Mouse (Mus musculus) brown adipose tissue, adult 24 weeks (tissue): ENCODE data around the gene Btbd3. TPM values are rescaled to one million over a fixed set of nuclear protein-coding genes. Genes with fewer than 3 reads are reported as not detected.

Experiments
- H3K27ac ChIP-seq: fragments of 200-500 bp; replicated peaks from 2 replicates; pipeline ENCODE4 v1.5.1; 2012; ENCODE audit warnings: low read depth, mild to moderate bottlenecking, low read length
- H3K4me1 ChIP-seq: fragments of 200-500 bp; 2 replicates; pipeline ENCODE4 v1.6.1; 2012; ENCODE audit warnings: low read length, mixed read lengths; ENCODE audit not compliant: control insufficient read depth, insufficient read depth, insufficient read length
- H3K4me3 ChIP-seq: fragments of 200-500 bp; 2 replicates; pipeline ENCODE4 v1.5.1; 2012; ENCODE audit warnings: low read depth, mild to moderate bottlenecking, low read length, moderate library complexity; ENCODE audit not compliant: insufficient read depth
- polyA plus RNA-seq: library from polyadenylated mRNA; stranded (reverse); fragments of >200 nt; gene quantifications from 2 replicates; pipeline ENCODE4 v1.2.4, GENCODE M21; 2012; ENCODE audit not compliant: missing spikeins, insufficient read depth, insufficient read length

The Btbd3 gene
- polyA plus RNA-seq, 1 experiment: 9.1 TPM

GRCm38 (mm10) chr2:138490688-138491405, 234.5 kb downstream of the Btbd3 start:
- Histone ChIP-seq H3K27ac (no peak overlapping the region), H3K4me1 (peaks cover 2% of the 10 kb centered on the region; the same call in 1 of the 2 replicates), H3K4me3 (no peak overlapping the region)

DNA sequence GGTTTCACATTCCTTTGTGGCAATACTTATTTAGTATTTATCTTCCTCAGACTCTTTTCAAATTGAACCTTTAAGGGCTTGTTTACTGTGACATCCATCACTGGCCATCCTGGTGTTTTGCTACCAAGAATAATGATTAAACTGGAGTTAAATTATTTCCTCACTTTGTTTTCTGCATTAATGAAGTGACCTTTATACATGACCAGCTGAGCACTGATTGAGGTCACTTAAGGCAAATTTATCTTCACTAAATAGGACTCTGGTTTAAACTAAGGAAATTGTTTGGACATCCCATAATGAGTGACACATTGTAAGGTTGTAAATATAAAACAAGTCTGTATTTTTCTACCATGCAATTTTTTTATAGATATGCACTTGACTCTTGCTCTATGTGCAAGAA, 235.8 kb downstream of the Btbd3 start:
- no peak overlapping the region for H3K27ac ChIP-seq

DNA sequence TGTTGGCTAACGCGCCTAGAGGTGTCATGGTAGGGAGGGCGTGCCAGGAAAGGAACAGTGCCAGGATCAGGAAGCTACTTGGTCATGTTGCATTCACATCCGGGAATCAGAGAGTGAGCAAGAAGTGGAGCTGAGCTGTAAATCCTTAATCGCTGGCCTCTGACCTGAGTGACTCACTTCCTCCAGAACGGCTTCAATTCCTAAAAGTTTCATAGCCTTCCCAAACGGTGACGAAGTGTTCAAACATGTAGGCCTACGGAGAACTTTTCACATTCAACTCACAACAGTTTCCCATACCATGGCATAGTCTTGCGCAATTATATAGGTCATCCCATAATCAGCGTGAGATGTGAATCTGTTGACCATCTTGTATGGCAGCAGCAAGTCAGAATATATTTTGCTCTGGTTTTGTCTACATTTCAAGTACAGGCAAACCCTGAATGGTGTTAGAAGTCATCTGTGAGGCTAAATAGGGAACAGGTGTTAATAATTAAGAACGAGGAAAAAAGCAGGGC, 247.6 kb downstream of the Btbd3 start:
- Histone ChIP-seq H3K27ac (no peak overlapping the region), H3K4me3 (no peak overlapping the region), H3K4me1 (no peaks in the 10 kb centered on the region)

More for the DNA sequence above, 235.8 kb downstream of the Btbd3 start:
- Histone ChIP-seq H3K4me1 (peaks cover 2% of the 10 kb centered on the region; the same call in 1 of the 2 replicates), H3K4me3 (no peak overlapping the region)

DNA sequence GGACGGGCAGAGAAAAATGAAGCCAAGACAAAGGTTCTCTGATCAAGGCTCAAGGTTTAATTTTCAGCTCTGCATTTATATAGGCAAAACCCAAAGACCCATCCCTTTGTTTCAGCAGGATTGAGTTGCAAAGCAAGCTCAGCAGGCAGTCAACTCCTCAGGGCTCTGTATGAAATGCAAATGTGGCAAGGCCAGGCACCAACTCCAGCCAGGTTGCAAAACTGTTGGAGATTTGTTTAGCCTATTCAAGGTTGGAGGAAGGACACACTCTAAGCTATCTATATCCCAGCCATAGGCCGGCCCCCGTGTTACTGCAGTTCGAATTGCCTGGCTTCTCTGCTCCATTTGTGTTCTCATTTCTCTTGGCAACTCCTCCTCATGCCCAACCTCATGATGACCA, 259.2 kb downstream of the Btbd3 start:
- Histone ChIP-seq H3K4me1 (no peaks in the 10 kb centered on the region), H3K4me3 (no peak overlapping the region), H3K27ac (no peak overlapping the region)

DNA sequence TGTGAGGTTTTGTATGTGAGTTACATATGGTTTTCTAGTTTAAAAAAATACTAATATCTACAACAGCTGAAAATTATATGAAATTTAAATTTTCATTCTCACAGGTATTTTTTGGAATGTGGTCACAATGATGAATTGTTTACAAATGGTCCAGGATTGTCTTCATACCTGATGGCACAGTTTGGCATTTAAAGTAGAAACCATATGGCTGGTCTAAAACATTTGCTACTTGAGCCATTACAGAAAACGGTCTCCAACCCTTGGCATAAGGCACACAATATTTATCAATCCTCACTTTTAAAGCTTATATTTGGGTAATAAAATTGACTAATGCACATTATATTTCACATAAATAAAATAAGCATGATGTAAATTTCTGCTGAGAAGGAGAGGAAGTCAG, 272.1 kb downstream of the Btbd3 start:
- Histone ChIP-seq H3K4me3 (no peak overlapping the region), H3K27ac (no peak overlapping the region), H3K4me1 (no peaks in the 10 kb centered on the region)

- no peak overlapping the region for H3K27ac ChIP-seq
- no peak overlapping the region for H3K4me3 ChIP-seq
- no peaks in the 10 kb centered on the region for H3K4me1 ChIP-seq
These were observed 275.0 kb downstream of the Btbd3 start for GRCm38 (mm10) chr2:138531160-138531967.

- Histone ChIP-seq H3K4me3 (no peak overlapping the region), H3K4me1 (no peaks in the 10 kb centered on the region), H3K27ac (no peak overlapping the region)
These were observed 275.6 kb downstream of the Btbd3 start for GRCm38 (mm10) chr2:138531992-138532391.

GRCm38 (mm10) chr2:138539655-138540054, 283.3 kb downstream of the Btbd3 start:
- H3K27ac ChIP-seq: no peak overlapping the region
- no peak overlapping the region for H3K4me3 ChIP-seq
- H3K4me1 ChIP-seq: no peaks in the 10 kb centered on the region

DNA sequence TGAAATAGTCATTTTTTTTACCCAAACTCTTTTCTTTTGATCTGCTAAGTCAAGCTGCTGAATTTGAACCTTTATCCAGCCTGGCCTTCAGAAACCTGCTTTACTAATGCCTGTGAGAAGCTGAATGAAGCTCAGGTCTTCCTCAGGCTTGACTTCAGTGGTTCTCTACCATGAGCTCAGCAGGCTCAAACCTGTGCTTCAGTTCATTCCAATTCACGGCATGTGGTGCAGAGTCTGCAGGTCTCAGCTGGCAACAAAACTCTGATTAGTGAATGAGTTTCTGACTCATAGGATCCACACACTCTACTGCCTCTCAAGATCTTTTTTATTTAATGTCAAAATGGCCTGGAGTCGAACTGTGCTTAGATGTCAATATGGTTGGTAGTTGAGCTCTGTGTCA, 292.6 kb downstream of the Btbd3 start:
- Histone ChIP-seq H3K4me1 (no peaks in the 10 kb centered on the region), H3K4me3 (no peak overlapping the region), H3K27ac (no peak overlapping the region)

GRCm38 (mm10) chr2:138551516-138551915, 295.2 kb downstream of the Btbd3 start:
- H3K27ac ChIP-seq: no peak overlapping the region
- H3K4me3 ChIP-seq: no peak overlapping the region
- H3K4me1 ChIP-seq: no peaks in the 10 kb centered on the region

GRCm38 (mm10) chr2:138555106-138555862, 298.9 kb downstream of the Btbd3 start:
- H3K4me1 ChIP-seq: no peaks in the 10 kb centered on the region
- no peak overlapping the region for H3K4me3 ChIP-seq
- H3K27ac ChIP-seq: no peak overlapping the region

- no peaks in the 10 kb centered on the region for H3K4me1 ChIP-seq
- no peak overlapping the region for H3K4me3 ChIP-seq
- no peak overlapping the region for H3K27ac ChIP-seq
These were observed 329.6 kb downstream of the Btbd3 start for GRCm38 (mm10) chr2:138585930-138586329.

- Histone ChIP-seq H3K4me1 (no peaks in the 10 kb centered on the region), H3K4me3 (no peak overlapping the region)
These were observed 331.0 kb downstream of the Btbd3 start for GRCm38 (mm10) chr2:138587335-138587734.

GRCm38 (mm10) chr2:138587795-138588545, 331.6 kb downstream of the Btbd3 start:
- Histone ChIP-seq H3K4me1 (no peaks in the 10 kb centered on the region), H3K4me3 (no peak overlapping the region), H3K27ac (no peak overlapping the region)

More at GRCm38 (mm10) chr2:138587335-138587734, 331.0 kb downstream of the Btbd3 start:
- H3K27ac ChIP-seq: no peak overlapping the region
